Mouse (Mus musculus): Measurements from ENCODE around the gene Cav3. TPM values are rescaled to one million over a fixed set of nuclear protein-coding genes. Genes with fewer than 3 reads are reported as not detected.

Gene Cav3
- polyA plus RNA-seq, 1 experiment from 2014 or later: 3.8 TPM

Other genes with a start within 250 kb of the Cav3 start
- gene Lmcd1, start 185.7 kb upstream of the Cav3 start, polyA plus RNA-seq (2015; fragmentation: Nextera tagmentation; extraction: Ambion mirVana): 34.9 and 37.4 TPM in 2 replicates
- 3.0 and 4.1 TPM in 2 replicates for gene Ssu2, start 71.5 kb upstream of the Cav3 start, polyA plus RNA-seq (2015; fragmentation: Nextera tagmentation; extraction: Ambion mirVana)
- gene Oxtr, start 30.4 kb downstream of the Cav3 start, polyA plus RNA-seq (2015; fragmentation: Nextera tagmentation; extraction: Ambion mirVana): 0.12 and 0.20 TPM in 2 replicates
- 47.4 and 48.4 TPM in 2 replicates for gene Rad18, start 237.2 kb downstream of the Cav3 start, polyA plus RNA-seq (2015; fragmentation: Nextera tagmentation; extraction: Ambion mirVana)

Measured in lung, embryonic 15.5 days (tissue).